Mouse (Mus musculus) heart, postnatal 0 days (tissue): ENCODE measurements around the gene Cox10.

Experiments
- CTCF ChIP-seq: IDR thresholded peaks from 2 replicates; pipeline ENCODE4 v1.5.1; 2016; ENCODE audit warnings: antibody characterized with exemption, control low read depth, low read depth
- EP300 ChIP-seq: IDR thresholded peaks from 2 replicates; pipeline ENCODE4 v1.6.1; 2016; ENCODE audit warnings: antibody characterized with exemption, low read depth

DNA sequence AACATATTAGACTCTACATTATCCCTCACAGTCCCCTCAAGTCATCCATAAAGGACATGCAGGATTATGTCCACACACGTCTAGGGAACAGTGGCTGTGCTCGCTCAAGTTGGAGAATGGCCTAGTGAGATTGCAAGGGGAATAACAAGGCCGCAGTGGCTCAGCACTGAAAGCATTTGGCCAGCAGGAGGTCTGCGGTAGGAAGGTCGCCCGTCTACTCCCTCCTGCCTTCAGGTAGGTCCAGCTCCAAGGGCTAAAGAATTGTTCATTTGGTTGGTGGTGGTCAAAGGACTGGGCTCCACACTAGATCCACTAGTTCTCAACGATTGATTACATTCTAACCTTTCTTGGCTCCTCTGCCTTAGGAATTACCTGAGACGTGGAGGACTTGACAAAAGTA, 89.0 kb downstream of the Cox10 start:
- TF ChIP-seq CTCF (no peak), EP300 (no peak)
